Mouse (Mus musculus): ENCODE results near the gene Dnhd1. TPM values are rescaled to one million over a fixed set of nuclear protein-coding genes. Genes with fewer than 3 reads are reported as not detected.

Gene Dnhd1
- polyA plus RNA-seq, 1 experiment from 2014 or later = 1.9 TPM

GRCm38 (mm10) chr7:105621053-105621452 is 29.6 kb upstream of the Dnhd1 start:
- Histone ChIP-seq H3K27ac (ENCODE audit: low read length) (no peak overlapping the region), H3K9me3 (replicated peaks; ENCODE audit: control insufficient read depth, low read length, poor library complexity, severe bottlenecking) (no peaks in the 10 kb centered on the region), H3K27me3 (ENCODE audit: control insufficient read depth, insufficient read depth, low read depth, low read length) (no peaks in the 10 kb centered on the region), H3K4me1 (ENCODE audit: control insufficient read depth, insufficient read depth, low read length) (no peaks in the 10 kb centered on the region), H3K36me3 (ENCODE audit: control insufficient read depth, insufficient read depth, low read length) (peaks cover 54% of the 10 kb centered on the region), H3K4me3 (ENCODE audit: low read depth, low read length) (no peak overlapping the region), H3K4me2 (ENCODE audit: low read length) (no peak overlapping the region), H3K9ac (ENCODE audit: low read depth, low read length) (no peak overlapping the region)
- WGBS = 86% methylated on average over 4 of the region's 4 CpGs
- ATAC-seq = no peak

- 86% methylated on average over 8 of the region's 8 CpGs for WGBS
- Histone ChIP-seq H3K4me3 (ENCODE audit: low read depth, low read length) (no peak overlapping the region), H3K27me3 (ENCODE audit: control insufficient read depth, insufficient read depth, low read depth, low read length) (no peaks in the 10 kb centered on the region), H3K4me2 (ENCODE audit: low read length) (no peak overlapping the region), H3K9me3 (replicated peaks; ENCODE audit: control insufficient read depth, low read length, poor library complexity, severe bottlenecking) (no peaks in the 10 kb centered on the region), H3K4me1 (ENCODE audit: control insufficient read depth, insufficient read depth, low read length) (no peaks in the 10 kb centered on the region), H3K9ac (ENCODE audit: low read depth, low read length) (no peak overlapping the region), H3K27ac (ENCODE audit: low read length) (no peak overlapping the region), H3K36me3 (ENCODE audit: control insufficient read depth, insufficient read depth, low read length) (peaks cover 48% of the 10 kb centered on the region)
- no peak for ATAC-seq
Observed at GRCm38 (mm10) chr7:105621646-105622292, 28.9 kb upstream of the Dnhd1 start.

GRCm38 (mm10) chr7:105625397-105625796 is 25.2 kb upstream of the Dnhd1 start:
- WGBS = 81% methylated on average over 6 of the region's 6 CpGs
- no peaks in the 10 kb centered on the region for H3K27me3 ChIP-seq (ENCODE audit: control insufficient read depth, insufficient read depth, low read depth, low read length)
- ATAC-seq = no peak
- no peak overlapping the region for H3K9ac ChIP-seq (ENCODE audit: low read depth, low read length)
- H3K4me1 ChIP-seq (ENCODE audit: control insufficient read depth, insufficient read depth, low read length) = peaks cover 15% of the 10 kb centered on the region
- no peak overlapping the region for H3K27ac ChIP-seq (ENCODE audit: low read length)
- H3K4me2 ChIP-seq (ENCODE audit: low read length) = no peak overlapping the region
- H3K9me3 ChIP-seq (replicated peaks; ENCODE audit: control insufficient read depth, low read length, poor library complexity, severe bottlenecking) = no peaks in the 10 kb centered on the region
- H3K4me3 ChIP-seq (ENCODE audit: low read depth, low read length) = no peak overlapping the region
- peaks cover 24% of the 10 kb centered on the region for H3K36me3 ChIP-seq (ENCODE audit: control insufficient read depth, insufficient read depth, low read length)

- Histone ChIP-seq H3K36me3 (ENCODE audit: control insufficient read depth, insufficient read depth, low read length) (peaks cover 6% of the 10 kb centered on the region; the same call in 1 of the 2 replicates), H3K9me3 (replicated peaks; ENCODE audit: control insufficient read depth, low read length, poor library complexity, severe bottlenecking) (no peaks in the 10 kb centered on the region), H3K9ac (ENCODE audit: low read depth, low read length) (no peak overlapping the region), H3K4me2 (ENCODE audit: low read length) (no peak overlapping the region), H3K4me1 (ENCODE audit: control insufficient read depth, insufficient read depth, low read length) (peaks cover 37% of the 10 kb centered on the region), H3K27ac (ENCODE audit: low read length) (no peak overlapping the region), H3K4me3 (ENCODE audit: low read depth, low read length) (no peak overlapping the region), H3K27me3 (ENCODE audit: control insufficient read depth, insufficient read depth, low read depth, low read length) (no peaks in the 10 kb centered on the region)
- no peak for ATAC-seq
- 23% methylated on average over 3 of the region's 3 CpGs for WGBS
Observed at GRCm38 (mm10) chr7:105628633-105629032, 22.0 kb upstream of the Dnhd1 start.

GRCm38 (mm10) chr7:105632551-105632972 is 18.1 kb upstream of the Dnhd1 start:
- peak overlapping the region; percentile 84 for H3K9ac ChIP-seq (ENCODE audit: low read depth, low read length)
- H3K27me3 ChIP-seq (ENCODE audit: control insufficient read depth, insufficient read depth, low read depth, low read length) = no peaks in the 10 kb centered on the region
- H3K9me3 ChIP-seq (replicated peaks; ENCODE audit: control insufficient read depth, low read length, poor library complexity, severe bottlenecking) = no peaks in the 10 kb centered on the region
- H3K4me2 ChIP-seq (ENCODE audit: low read length) = peak overlapping the region; percentile 83
- peak; percentile 40 for ATAC-seq
- no peaks in the 10 kb centered on the region; the same call in 1 of the 2 replicates for H3K36me3 ChIP-seq (ENCODE audit: control insufficient read depth, insufficient read depth, low read length)
- peaks cover 46% of the 10 kb centered on the region for H3K4me1 ChIP-seq (ENCODE audit: control insufficient read depth, insufficient read depth, low read length)
- peak overlapping the region; percentile 75 for H3K4me3 ChIP-seq (ENCODE audit: low read depth, low read length)
- 4% methylated on average over 4 of the region's 4 CpGs for WGBS
- H3K27ac ChIP-seq (ENCODE audit: low read length) = peak overlapping the region; percentile 89

- Histone ChIP-seq H3K9me3 (replicated peaks; ENCODE audit: control insufficient read depth, low read length, poor library complexity, severe bottlenecking) (no peaks in the 10 kb centered on the region), H3K4me1 (ENCODE audit: control insufficient read depth, insufficient read depth, low read length) (peaks cover 46% of the 10 kb centered on the region), H3K4me3 (ENCODE audit: low read depth, low read length) (peak within 1 kb of the TSS; percentile 75), H3K27ac (ENCODE audit: low read length) (peak within 1 kb of the TSS; percentile 89), H3K9ac (ENCODE audit: low read depth, low read length) (peak within 1 kb of the TSS; percentile 84), H3K27me3 (ENCODE audit: control insufficient read depth, insufficient read depth, low read depth, low read length) (no peaks in the 10 kb centered on the region), H3K4me2 (ENCODE audit: low read length) (peak within 1 kb of the TSS; percentile 83), H3K36me3 (ENCODE audit: control insufficient read depth, insufficient read depth, low read length) (no peaks in the 10 kb centered on the region; the same call in 1 of the 2 replicates)
- WGBS = under 1% methylated on average over 47 of the region's 71 CpGs
- peak; percentile 88 for ATAC-seq
Observed at GRCm38 (mm10) chr7:105633127-105633800, 17.4 kb upstream of the Dnhd1 start, which contains the start of gene Trim3. Gene Trim3 (minus strand): TSS chr7:105633571.

GRCm38 (mm10) chr7:105633801-105634135 is 16.9 kb upstream of the Dnhd1 start:
- Histone ChIP-seq H3K4me1 (ENCODE audit: control insufficient read depth, insufficient read depth, low read length) (peaks cover 46% of the 10 kb centered on the region), H3K36me3 (ENCODE audit: control insufficient read depth, insufficient read depth, low read length) (no peaks in the 10 kb centered on the region; the same call in 1 of the 2 replicates), H3K27ac (ENCODE audit: low read length) (peak overlapping the region; percentile 89), H3K9me3 (replicated peaks; ENCODE audit: control insufficient read depth, low read length, poor library complexity, severe bottlenecking) (no peaks in the 10 kb centered on the region), H3K9ac (ENCODE audit: low read depth, low read length) (peak overlapping the region; percentile 84), H3K27me3 (ENCODE audit: control insufficient read depth, insufficient read depth, low read depth, low read length) (no peaks in the 10 kb centered on the region), H3K4me3 (ENCODE audit: low read depth, low read length) (peak overlapping the region; percentile 75), H3K4me2 (ENCODE audit: low read length) (peak overlapping the region; percentile 83)
- ATAC-seq = no peak
- WGBS = 4% methylated on average over 10 of the region's 10 CpGs

GRCm38 (mm10) chr7:105634272-105634920 is 16.2 kb upstream of the Dnhd1 start:
- H3K27ac ChIP-seq (ENCODE audit: low read length) = peak overlapping the region; percentile 89
- no peaks in the 10 kb centered on the region for H3K27me3 ChIP-seq (ENCODE audit: control insufficient read depth, insufficient read depth, low read depth, low read length)
- 40% methylated on average over 9 of the region's 9 CpGs for whole genome bisulfite sequencing
- H3K4me2 ChIP-seq (ENCODE audit: low read length) = peak overlapping the region; percentile 83
- peaks cover 42% of the 10 kb centered on the region for H3K4me1 ChIP-seq (ENCODE audit: control insufficient read depth, insufficient read depth, low read length)
- H3K36me3 ChIP-seq (ENCODE audit: control insufficient read depth, insufficient read depth, low read length) = no peaks in the 10 kb centered on the region; the same call in 1 of the 2 replicates
- ATAC-seq = no peak
- H3K9me3 ChIP-seq (replicated peaks; ENCODE audit: control insufficient read depth, low read length, poor library complexity, severe bottlenecking) = no peaks in the 10 kb centered on the region
- H3K4me3 ChIP-seq (ENCODE audit: low read depth, low read length) = peak overlapping the region; percentile 75
- peak overlapping the region; percentile 25; the same call in 1 of the 2 replicates for H3K9ac ChIP-seq (ENCODE audit: low read depth, low read length)

GRCm38 (mm10) chr7:105635726-105636125 is 14.9 kb upstream of the Dnhd1 start:
- no peaks in the 10 kb centered on the region; the same call in 1 of the 2 replicates for H3K36me3 ChIP-seq (ENCODE audit: control insufficient read depth, insufficient read depth, low read length)
- 100% methylated on average over 2 of the region's 2 CpGs for WGBS
- no peak for ATAC-seq
- no peaks in the 10 kb centered on the region for H3K27me3 ChIP-seq (ENCODE audit: control insufficient read depth, insufficient read depth, low read depth, low read length)
- no peak overlapping the region for H3K27ac ChIP-seq (ENCODE audit: low read length)
- H3K4me3 ChIP-seq (ENCODE audit: low read depth, low read length) = no peak overlapping the region
- H3K4me1 ChIP-seq (ENCODE audit: control insufficient read depth, insufficient read depth, low read length) = peaks cover 38% of the 10 kb centered on the region
- H3K9me3 ChIP-seq (replicated peaks; ENCODE audit: control insufficient read depth, low read length, poor library complexity, severe bottlenecking) = no peaks in the 10 kb centered on the region
- H3K9ac ChIP-seq (ENCODE audit: low read depth, low read length) = no peak overlapping the region
- no peak overlapping the region for H3K4me2 ChIP-seq (ENCODE audit: low read length)
